Mouse (Mus musculus): ENCODE results near the gene Slc43a1. TPM values are rescaled to one million over a fixed set of nuclear protein-coding genes. Genes with fewer than 3 reads are reported as not detected.
"Not testable (repeated sequence)": the region's sequence is repeated elsewhere in the genome, so short reads cannot be mapped to it uniquely, and the experiment has no call there.

Slc43a1 gene
- polyA plus RNA-seq, 1 experiment from 2014 or later, result 14.3 TPM

GRCm38 (mm10) chr2:84888657-84889315 is 50.1 kb downstream of the Slc43a1 start:
- Histone ChIP-seq H3K36me3 (ENCODE audit: control insufficient read depth, insufficient read depth, low read length) (no peaks in the 10 kb centered on the region), H3K4me1 (ENCODE audit: control insufficient read depth, insufficient read depth, low read length) (peaks cover 17% of the 10 kb centered on the region), H3K27me3 (replicated peaks; ENCODE audit: control insufficient read depth, insufficient read depth, low read length) (peaks cover 57% of the 10 kb centered on the region), H3K9ac (ENCODE audit: low read depth, low read length) (peak overlapping the region; percentile 38; the same call in 1 of the 2 replicates), H3K4me2 (ENCODE audit: low read depth, low read length) (peak overlapping the region; percentile 54), H3K4me3 (ENCODE audit: low read depth, low read length) (peak overlapping the region; percentile 29), H3K9me3 (ENCODE audit: control insufficient read depth, low read length) (no peaks in the 10 kb centered on the region), H3K27ac (replicated peaks; ENCODE audit: low read depth, low read length) (no peak overlapping the region)
- DNase-seq (ENCODE audit: low spot score), result peak; percentile 79
- ATAC-seq (ENCODE audit: low read depth), result peak; percentile 10; the same call in 1 of the 2 replicates
- WGBS, result under 1% methylated on average over 20 of the region's 28 CpGs

- peaks cover 17% of the 10 kb centered on the region for H3K4me1 ChIP-seq (ENCODE audit: control insufficient read depth, insufficient read depth, low read length)
- no peak for DNase-seq (ENCODE audit: low spot score)
- no peaks in the 10 kb centered on the region for H3K9me3 ChIP-seq (ENCODE audit: control insufficient read depth, low read length)
- peaks cover 50% of the 10 kb centered on the region for H3K27me3 ChIP-seq (replicated peaks; ENCODE audit: control insufficient read depth, insufficient read depth, low read length)
- no peak overlapping the region for H3K27ac ChIP-seq (replicated peaks; ENCODE audit: low read depth, low read length)
- peak overlapping the region; percentile 54 for H3K4me2 ChIP-seq (ENCODE audit: low read depth, low read length)
- H3K9ac ChIP-seq (ENCODE audit: low read depth, low read length), result peak overlapping the region; percentile 38; the same call in 1 of the 2 replicates
- WGBS, result 8% methylated on average over 14 of the region's 14 CpGs
- H3K4me3 ChIP-seq (ENCODE audit: low read depth, low read length), result peak overlapping the region; percentile 29
- H3K36me3 ChIP-seq (ENCODE audit: control insufficient read depth, insufficient read depth, low read length), result no peaks in the 10 kb centered on the region
- ATAC-seq (ENCODE audit: low read depth), result no peak
Measured at GRCm38 (mm10) chr2:84889316-84890044, 50.8 kb downstream of the Slc43a1 start.

GRCm38 (mm10) chr2:84890045-84890340 is 51.3 kb downstream of the Slc43a1 start:
- 2% methylated on average over 5 of the region's 5 CpGs for WGBS
- ATAC-seq (ENCODE audit: low read depth) (peak; percentile 53), DNase-seq (ENCODE audit: low spot score) (peak; percentile 87)
- Histone ChIP-seq H3K27me3 (replicated peaks; ENCODE audit: control insufficient read depth, insufficient read depth, low read length) (peaks cover 45% of the 10 kb centered on the region), H3K36me3 (ENCODE audit: control insufficient read depth, insufficient read depth, low read length) (no peaks in the 10 kb centered on the region), H3K9me3 (ENCODE audit: control insufficient read depth, low read length) (no peaks in the 10 kb centered on the region), H3K4me2 (ENCODE audit: low read depth, low read length) (no peak overlapping the region), H3K4me3 (ENCODE audit: low read depth, low read length) (no peak overlapping the region), H3K27ac (replicated peaks; ENCODE audit: low read depth, low read length) (no peak overlapping the region), H3K4me1 (ENCODE audit: control insufficient read depth, insufficient read depth, low read length) (peaks cover 17% of the 10 kb centered on the region), H3K9ac (ENCODE audit: low read depth, low read length) (no peak overlapping the region)

GRCm38 (mm10) chr2:84893359-84893758 is 54.7 kb downstream of the Slc43a1 start:
- Histone ChIP-seq H3K27me3 (replicated peaks; ENCODE audit: control insufficient read depth, insufficient read depth, low read length) (peaks cover 13% of the 10 kb centered on the region), H3K4me1 (ENCODE audit: control insufficient read depth, insufficient read depth, low read length) (peaks cover 9% of the 10 kb centered on the region; the same call in 1 of the 2 replicates), H3K36me3 (ENCODE audit: control insufficient read depth, insufficient read depth, low read length) (no peaks in the 10 kb centered on the region), H3K9ac (ENCODE audit: low read depth, low read length) (no peak overlapping the region), H3K9me3 (ENCODE audit: control insufficient read depth, low read length) (no peaks in the 10 kb centered on the region), H3K4me2 (ENCODE audit: low read depth, low read length) (no peak overlapping the region), H3K4me3 (ENCODE audit: low read depth, low read length) (no peak overlapping the region), H3K27ac (replicated peaks; ENCODE audit: low read depth, low read length) (no peak overlapping the region)
- ATAC-seq (ENCODE audit: low read depth) (no peak), DNase-seq (ENCODE audit: low spot score) (no peak)
- 35% methylated on average over 6 of the region's 6 CpGs for WGBS

- no peak overlapping the region for H3K9ac ChIP-seq (ENCODE audit: low read depth, low read length)
- H3K4me1 ChIP-seq (ENCODE audit: control insufficient read depth, insufficient read depth, low read length), result no peaks in the 10 kb centered on the region
- no peak for DNase-seq (ENCODE audit: low spot score)
- ATAC-seq (ENCODE audit: low read depth), result no peak
- no peaks in the 10 kb centered on the region for H3K9me3 ChIP-seq (ENCODE audit: control insufficient read depth, low read length)
- no peaks in the 10 kb centered on the region; the same call in 1 of the 2 replicates for H3K27me3 ChIP-seq (replicated peaks; ENCODE audit: control insufficient read depth, insufficient read depth, low read length)
- no peak overlapping the region for H3K27ac ChIP-seq (replicated peaks; ENCODE audit: low read depth, low read length)
- 66% methylated on average over 4 of the region's 4 CpGs for WGBS
- H3K4me2 ChIP-seq (ENCODE audit: low read depth, low read length), result no peak overlapping the region
- no peak overlapping the region for H3K4me3 ChIP-seq (ENCODE audit: low read depth, low read length)
- no peaks in the 10 kb centered on the region for H3K36me3 ChIP-seq (ENCODE audit: control insufficient read depth, insufficient read depth, low read length)
Measured at GRCm38 (mm10) chr2:84895495-84896198, 57.0 kb downstream of the Slc43a1 start.

GRCm38 (mm10) chr2:84896686-84897085 is 58.0 kb downstream of the Slc43a1 start:
- not testable (repeated sequence) for H3K27me3 ChIP-seq (replicated peaks; ENCODE audit: control insufficient read depth, insufficient read depth, low read length); H3K27ac ChIP-seq (replicated peaks; ENCODE audit: low read depth, low read length); H3K9ac ChIP-seq (ENCODE audit: low read depth, low read length); H3K4me1 ChIP-seq (ENCODE audit: control insufficient read depth, insufficient read depth, low read length); DNase-seq (ENCODE audit: low spot score); H3K36me3 ChIP-seq (ENCODE audit: control insufficient read depth, insufficient read depth, low read length); H3K9me3 ChIP-seq (ENCODE audit: control insufficient read depth, low read length); H3K4me2 ChIP-seq (ENCODE audit: low read depth, low read length); ATAC-seq (ENCODE audit: low read depth); H3K4me3 ChIP-seq (ENCODE audit: low read depth, low read length)
- 90% methylated on average over 6 of the region's 6 CpGs for WGBS

GRCm38 (mm10) chr2:84912722-84913121 is 74.1 kb downstream of the Slc43a1 start:
- no peaks in the 10 kb centered on the region for H3K4me1 ChIP-seq (ENCODE audit: control insufficient read depth, insufficient read depth, low read length)
- H3K9ac ChIP-seq (ENCODE audit: low read depth, low read length), result no peak overlapping the region
- DNase-seq (ENCODE audit: low spot score), result no peak
- no peaks in the 10 kb centered on the region for H3K36me3 ChIP-seq (ENCODE audit: control insufficient read depth, insufficient read depth, low read length)
- ATAC-seq (ENCODE audit: low read depth), result no peak
- no peak overlapping the region for H3K4me3 ChIP-seq (ENCODE audit: low read depth, low read length)
- no peak overlapping the region for H3K27ac ChIP-seq (replicated peaks; ENCODE audit: low read depth, low read length)
- WGBS, result 38% methylated on average over 3 of the region's 3 CpGs
- H3K9me3 ChIP-seq (ENCODE audit: control insufficient read depth, low read length), result no peaks in the 10 kb centered on the region
- H3K4me2 ChIP-seq (ENCODE audit: low read depth, low read length), result no peak overlapping the region
- no peaks in the 10 kb centered on the region for H3K27me3 ChIP-seq (replicated peaks; ENCODE audit: control insufficient read depth, insufficient read depth, low read length)

All from embryonic facial prominence, embryonic 14.5 days (tissue).